Mouse (Mus musculus): ENCODE data around the gene Tsku. TPM values are rescaled to one million over a fixed set of nuclear protein-coding genes. Genes with fewer than 3 reads are reported as not detected.

The Tsku gene
- polyA plus RNA-seq, 1 experiment from 2014 or later, result 6.5 TPM

GRCm38 (mm10) chr7:98379232-98379631, 18.1 kb upstream of the Tsku start:
- no peak for ATAC-seq (ENCODE audit: insufficient number of reproducible peaks, insufficient read depth, low FRiP score, low read depth)
- no peak overlapping the region for H3K4me3 ChIP-seq (ENCODE audit: control insufficient read depth in 1 of 2, insufficient read depth in 1 of 2, low read depth in 1 of 2, low read length in 2 of 2)
- no peaks in the 10 kb centered on the region for H3K27me3 ChIP-seq (ENCODE audit: control insufficient read depth, insufficient read depth, low read length)
- no peaks in the 10 kb centered on the region for H3K36me3 ChIP-seq (ENCODE audit: control insufficient read depth, insufficient read depth, low read length)
- no peak overlapping the region for H3K9ac ChIP-seq (ENCODE audit: low read length)
- 27% methylated on average over 4 of the region's 4 CpGs for WGBS
- H3K4me1 ChIP-seq (ENCODE audit: control insufficient read depth in 2 of 2, insufficient read depth in 2 of 2, low read length in 2 of 2), result peaks cover 17 to 29% of the 10 kb centered on the region in 2 experiments; a peak in 3 of 4 replicates
- H3K4me2 ChIP-seq (ENCODE audit: low read length), result no peak overlapping the region
- H3K9me3 ChIP-seq (ENCODE audit: control insufficient read depth, low read length), result no peaks in the 10 kb centered on the region
- H3K27ac ChIP-seq (replicated peaks in 1 of 2; ENCODE audit: control insufficient read depth in 1 of 2, insufficient read depth in 1 of 2, low read depth in 2 of 2, low read length in 2 of 2), result no peak overlapping the region

DNA sequence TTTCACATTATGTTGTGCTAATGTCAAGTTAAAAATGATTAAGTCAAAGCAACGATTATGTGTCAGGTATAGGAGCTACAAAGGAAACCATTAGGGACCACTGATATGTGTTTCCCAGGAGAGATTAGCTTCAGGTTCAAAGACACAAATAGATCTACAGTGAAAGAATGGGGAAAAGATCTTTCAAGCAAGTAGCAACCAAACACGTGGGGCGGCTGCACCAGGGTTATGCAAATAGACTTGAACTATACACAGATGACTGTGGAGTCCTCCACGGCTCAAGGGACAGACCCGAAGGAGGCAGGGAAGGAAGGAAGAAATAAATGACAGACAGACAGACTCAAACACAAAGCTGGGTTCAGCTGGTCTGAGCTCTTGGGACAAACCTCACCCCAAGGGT, 16.1 kb upstream of the Tsku start:
- H3K4me3 ChIP-seq (ENCODE audit: control insufficient read depth in 1 of 2, insufficient read depth in 1 of 2, low read depth in 1 of 2, low read length in 2 of 2), result no peak overlapping the region
- no peak overlapping the region for H3K9ac ChIP-seq (ENCODE audit: low read length)
- no peaks in the 10 kb centered on the region for H3K36me3 ChIP-seq (ENCODE audit: control insufficient read depth, insufficient read depth, low read length)
- H3K4me1 ChIP-seq (ENCODE audit: control insufficient read depth in 2 of 2, insufficient read depth in 2 of 2, low read length in 2 of 2), result peaks cover 0 to 11% of the 10 kb centered on the region in 2 experiments; a peak in 2 of 4 replicates
- H3K27ac ChIP-seq (replicated peaks in 1 of 2; ENCODE audit: control insufficient read depth in 1 of 2, insufficient read depth in 1 of 2, low read depth in 2 of 2, low read length in 2 of 2), result no peak overlapping the region
- no peaks in the 10 kb centered on the region for H3K9me3 ChIP-seq (ENCODE audit: control insufficient read depth, low read length)
- ATAC-seq (ENCODE audit: insufficient number of reproducible peaks, insufficient read depth, low FRiP score, low read depth), result no peak
- no peaks in the 10 kb centered on the region for H3K27me3 ChIP-seq (ENCODE audit: control insufficient read depth, insufficient read depth, low read length)
- no peak overlapping the region for H3K4me2 ChIP-seq (ENCODE audit: low read length)
- WGBS, result 79% methylated on average over 5 of the region's 5 CpGs

- no peak overlapping the region for H3K4me2 ChIP-seq (ENCODE audit: low read length)
- no peak overlapping the region for H3K27ac ChIP-seq (replicated peaks in 1 of 2; ENCODE audit: control insufficient read depth in 1 of 2, insufficient read depth in 1 of 2, low read depth in 2 of 2, low read length in 2 of 2)
- no peaks in the 10 kb centered on the region for H3K27me3 ChIP-seq (ENCODE audit: control insufficient read depth, insufficient read depth, low read length)
- WGBS, result 50% methylated on average over 4 of the region's 4 CpGs
- no peak for ATAC-seq (ENCODE audit: insufficient number of reproducible peaks, insufficient read depth, low FRiP score, low read depth)
- H3K9ac ChIP-seq (ENCODE audit: low read length), result no peak overlapping the region
- no peaks in the 10 kb centered on the region; a peak in 1 of 4 replicates for H3K4me1 ChIP-seq (ENCODE audit: control insufficient read depth in 2 of 2, insufficient read depth in 2 of 2, low read length in 2 of 2)
- H3K4me3 ChIP-seq (ENCODE audit: control insufficient read depth in 1 of 2, insufficient read depth in 1 of 2, low read depth in 1 of 2, low read length in 2 of 2), result no peak overlapping the region
- no peaks in the 10 kb centered on the region for H3K36me3 ChIP-seq (ENCODE audit: control insufficient read depth, insufficient read depth, low read length)
- no peaks in the 10 kb centered on the region for H3K9me3 ChIP-seq (ENCODE audit: control insufficient read depth, low read length)
Observed at GRCm38 (mm10) chr7:98371161-98371560, 10.0 kb upstream of the Tsku start.

- no peak overlapping the region for H3K9ac ChIP-seq (ENCODE audit: low read length)
- H3K27ac ChIP-seq (replicated peaks in 1 of 2; ENCODE audit: control insufficient read depth in 1 of 2, insufficient read depth in 1 of 2, low read depth in 2 of 2, low read length in 2 of 2), result no peak overlapping the region
- no peaks in the 10 kb centered on the region for H3K27me3 ChIP-seq (ENCODE audit: control insufficient read depth, insufficient read depth, low read length)
- 0 out of 2 replicates have a peak, but pooled peaks cover 1% of the 10 kb centered on the region for H3K9me3 ChIP-seq (ENCODE audit: control insufficient read depth, low read length)
- WGBS, result 64% methylated on average over 10 of the region's 10 CpGs
- no peaks in the 10 kb centered on the region for H3K36me3 ChIP-seq (ENCODE audit: control insufficient read depth, insufficient read depth, low read length)
- ATAC-seq (ENCODE audit: insufficient number of reproducible peaks, insufficient read depth, low FRiP score, low read depth), result no peak
- no peak overlapping the region for H3K4me2 ChIP-seq (ENCODE audit: low read length)
- H3K4me1 ChIP-seq (ENCODE audit: control insufficient read depth in 2 of 2, insufficient read depth in 2 of 2, low read length in 2 of 2), result no peaks in the 10 kb centered on the region; a peak in 1 of 4 replicates
- no peak overlapping the region for H3K4me3 ChIP-seq (ENCODE audit: control insufficient read depth in 1 of 2, insufficient read depth in 1 of 2, low read depth in 1 of 2, low read length in 2 of 2)
Observed at GRCm38 (mm10) chr7:98369762-98370369, 8.7 kb upstream of the Tsku start.

GRCm38 (mm10) chr7:98361662-98362061, 534 bp upstream of the Tsku start:
- no peaks in the 10 kb centered on the region for H3K36me3 ChIP-seq (ENCODE audit: control insufficient read depth, insufficient read depth, low read length)
- ATAC-seq (ENCODE audit: insufficient number of reproducible peaks, insufficient read depth, low FRiP score, low read depth), result no peak
- no peaks in the 10 kb centered on the region for H3K27me3 ChIP-seq (ENCODE audit: control insufficient read depth, insufficient read depth, low read length)
- H3K9me3 ChIP-seq (ENCODE audit: control insufficient read depth, low read length), result 0 out of 2 replicates have a peak, but pooled peaks cover 7% of the 10 kb centered on the region
- 32% methylated on average over 2 of the region's 2 CpGs for WGBS
- H3K4me3 ChIP-seq (ENCODE audit: control insufficient read depth in 1 of 2, insufficient read depth in 1 of 2, low read depth in 1 of 2, low read length in 2 of 2), result peak overlapping the region; percentile 83 to 85
- H3K4me2 ChIP-seq (ENCODE audit: low read length), result peak overlapping the region; percentile 89
- H3K4me1 ChIP-seq (ENCODE audit: control insufficient read depth in 2 of 2, insufficient read depth in 2 of 2, low read length in 2 of 2), result peaks cover 11 to 16% of the 10 kb centered on the region in 2 experiments
- H3K27ac ChIP-seq (replicated peaks in 1 of 2; ENCODE audit: control insufficient read depth in 1 of 2, insufficient read depth in 1 of 2, low read depth in 2 of 2, low read length in 2 of 2), result peak overlapping the region; percentile 62 to 67
- peak overlapping the region; percentile 81; the same call in 1 of the 2 replicates for H3K9ac ChIP-seq (ENCODE audit: low read length)

- Histone ChIP-seq H3K9ac (ENCODE audit: low read length) (peak overlapping the region; percentile 81), H3K27me3 (ENCODE audit: control insufficient read depth, insufficient read depth, low read length) (no peaks in the 10 kb centered on the region), H3K27ac (replicated peaks in 1 of 2; ENCODE audit: control insufficient read depth in 1 of 2, insufficient read depth in 1 of 2, low read depth in 2 of 2, low read length in 2 of 2) (peak overlapping the region; percentile 46 to 67), H3K9me3 (ENCODE audit: control insufficient read depth, low read length) (0 out of 2 replicates have a peak, but pooled peaks cover 7% of the 10 kb centered on the region), H3K4me1 (ENCODE audit: control insufficient read depth in 2 of 2, insufficient read depth in 2 of 2, low read length in 2 of 2) (peaks cover 15 to 25% of the 10 kb centered on the region in 2 experiments), H3K4me3 (ENCODE audit: control insufficient read depth in 1 of 2, insufficient read depth in 1 of 2, low read depth in 1 of 2, low read length in 2 of 2) (peak overlapping the region; percentile 83 to 85), H3K36me3 (ENCODE audit: control insufficient read depth, insufficient read depth, low read length) (no peaks in the 10 kb centered on the region), H3K4me2 (ENCODE audit: low read length) (peak overlapping the region; percentile 89)
- no peak for ATAC-seq (ENCODE audit: insufficient number of reproducible peaks, insufficient read depth, low FRiP score, low read depth)
- WGBS, result under 1% methylated on average over 20 of the region's 20 CpGs
Observed at GRCm38 (mm10) chr7:98360621-98360990, 522 bp downstream of the Tsku start.

GRCm38 (mm10) chr7:98359951-98360620, 1.0 kb downstream of the Tsku start:
- WGBS, result under 1% methylated on average over 33 of the region's 33 CpGs

More at GRCm38 (mm10) chr7:98359951-98360620, 1.0 kb downstream of the Tsku start:
- peak; percentile 46 for ATAC-seq (ENCODE audit: insufficient number of reproducible peaks, insufficient read depth, low FRiP score, low read depth)
- H3K27ac ChIP-seq (replicated peaks in 1 of 2; ENCODE audit: control insufficient read depth in 1 of 2, insufficient read depth in 1 of 2, low read depth in 2 of 2, low read length in 2 of 2), result peak overlapping the region; percentile 46 to 67
- peak overlapping the region; percentile 83 to 85 for H3K4me3 ChIP-seq (ENCODE audit: control insufficient read depth in 1 of 2, insufficient read depth in 1 of 2, low read depth in 1 of 2, low read length in 2 of 2)
- H3K4me2 ChIP-seq (ENCODE audit: low read length), result peak overlapping the region; percentile 89
- H3K27me3 ChIP-seq (ENCODE audit: control insufficient read depth, insufficient read depth, low read length), result no peaks in the 10 kb centered on the region
- 0 out of 2 replicates have a peak, but pooled peaks cover 7% of the 10 kb centered on the region for H3K9me3 ChIP-seq (ENCODE audit: control insufficient read depth, low read length)
- H3K36me3 ChIP-seq (ENCODE audit: control insufficient read depth, insufficient read depth, low read length), result no peaks in the 10 kb centered on the region
- peak overlapping the region; percentile 81 for H3K9ac ChIP-seq (ENCODE audit: low read length)
- H3K4me1 ChIP-seq (ENCODE audit: control insufficient read depth in 2 of 2, insufficient read depth in 2 of 2, low read length in 2 of 2), result peaks cover 15 to 29% of the 10 kb centered on the region in 2 experiments
